Mouse (Mus musculus) cerebellum, adult 11 months (tissue): Measurements from ENCODE around the gene Tlnrd1.

ENCODE experiments used
- DNase-seq: peaks from one replicate; pipeline ENCODE4 v3.0.0; 2022

Gene Tlnrd1

DNA sequence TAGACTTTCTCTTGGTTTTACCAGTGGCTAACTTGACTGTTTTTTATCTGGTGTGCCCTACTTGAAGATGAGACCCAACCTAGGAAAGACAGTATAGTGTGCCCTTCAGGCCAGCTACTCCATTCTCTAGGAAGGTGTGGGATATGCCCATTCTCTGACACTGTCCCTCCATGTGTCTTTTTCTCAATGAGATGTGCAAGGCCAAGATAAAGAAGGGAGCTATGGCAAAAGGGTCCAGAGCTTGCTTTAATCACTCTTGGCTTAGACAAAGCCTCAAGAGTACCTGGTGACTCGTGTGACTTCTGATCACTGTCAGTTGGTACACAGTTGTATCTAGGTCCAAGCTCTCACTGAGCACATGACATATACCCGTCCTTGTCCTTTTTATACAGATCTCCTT, 44.0 kb downstream of the Tlnrd1 start:
- no peak for DNase-seq

DNA sequence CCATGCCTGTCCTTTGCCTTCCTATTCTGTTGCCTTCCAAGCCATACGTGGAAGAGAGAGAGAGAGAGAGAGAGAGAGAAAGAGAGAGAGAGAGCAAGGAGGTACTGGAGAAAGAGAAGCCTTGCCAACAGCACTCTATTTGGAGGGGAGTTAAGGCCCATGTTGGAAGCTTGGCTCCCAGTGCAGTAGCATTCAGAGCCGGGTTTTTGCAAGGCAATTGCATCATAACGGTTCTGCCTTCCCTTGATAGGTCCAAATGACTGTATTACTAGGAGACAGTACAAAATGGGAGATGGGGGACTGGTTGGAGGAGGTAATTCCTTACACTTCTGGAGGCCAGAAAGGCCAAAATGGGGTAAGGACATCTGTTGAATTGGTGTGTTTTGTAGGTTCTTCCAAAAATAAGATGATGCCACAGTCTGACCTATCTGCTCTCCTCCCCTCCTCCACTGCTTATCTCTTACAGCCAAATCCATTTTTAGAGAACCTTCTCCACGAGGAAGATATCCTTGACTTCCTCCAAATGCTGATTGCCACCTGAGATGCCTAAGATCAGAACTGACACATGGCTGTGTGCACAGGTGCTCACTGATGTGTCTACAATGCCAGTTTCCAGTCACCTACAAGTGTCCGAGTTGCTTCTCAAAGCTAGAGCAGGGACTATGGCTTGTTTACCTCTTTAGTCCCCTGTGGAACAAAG, 45.4 kb downstream of the Tlnrd1 start:
- DNase-seq: no peak
